Comparison of ENCODE assay signal across 14 mouse cellular contexts in the genomic region with DNA sequence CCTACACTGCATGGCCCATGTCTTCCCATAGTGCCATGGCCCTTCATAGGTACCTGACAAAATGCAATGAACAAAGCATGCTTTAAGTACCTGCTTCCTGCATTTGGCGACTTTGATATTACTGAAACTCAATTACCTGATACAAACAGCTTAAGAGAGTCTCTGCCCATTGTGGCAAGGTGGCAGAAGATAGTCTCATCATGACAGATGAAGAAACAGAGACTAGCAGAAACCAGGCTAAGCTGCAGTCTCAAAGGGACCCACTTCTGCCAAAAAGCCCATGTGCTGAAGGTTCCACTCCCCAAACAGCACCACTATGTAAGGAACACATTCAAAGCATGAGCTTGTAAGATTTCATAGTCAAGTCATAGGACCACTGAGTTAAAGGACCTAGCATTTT.
"Had no signal": no experiment of that assay in that cellular context is flagged by ENCODE, and none has a peak within 500 bp of the region (broad histone marks: within the 10 kb centered on the region; RNA-seq: fewer than 3 reads in every experiment).

No protein-coding gene starts in this region.

- H3K4me3 ChIP-seq: layer of hippocampus, adult 2 months; limb, embryonic 13.5 days; midbrain, embryonic 12.5 days; neural tube, embryonic 13.5 days had no signal

- H3K9ac ChIP-seq: limb, embryonic 13.5 days; midbrain, embryonic 12.5 days; neural tube, embryonic 13.5 days had no signal

- H3K9me3 ChIP-seq: limb, embryonic 13.5 days; midbrain, embryonic 12.5 days; neural tube, embryonic 13.5 days had no signal

- DNase-seq: kidney, postnatal 10 days; kidney, postnatal 4 days; left cerebral cortex, postnatal 4 days; lung, adult 18-20 months; retina, postnatal 1 day; right cerebral cortex, postnatal 4 days; spleen, adult 18-20 months; thymus, adult 18-20 months; thymus, postnatal 14 days had no signal

- H3K4me2 ChIP-seq: limb, embryonic 13.5 days; midbrain, embryonic 12.5 days; neural tube, embryonic 13.5 days had no signal

- ATAC-seq: midbrain, embryonic 16.5 days had no signal

- H3K36me3 ChIP-seq: limb, embryonic 13.5 days; midbrain, embryonic 12.5 days; neural tube, embryonic 13.5 days had no signal

- H3K27ac ChIP-seq: limb, embryonic 13.5 days; midbrain, embryonic 12.5 days; neural tube, embryonic 13.5 days had no signal

- H3K4me1 ChIP-seq: limb, embryonic 13.5 days; midbrain, embryonic 12.5 days; neural tube, embryonic 13.5 days had no signal
